Mouse (Mus musculus) liver, embryonic 14.5 days (tissue): ENCODE measurements around the gene Prepl.

ENCODE experiments used
- CTCF ChIP-seq: IDR thresholded peaks from 2 replicates; pipeline ENCODE4 v1.5.1; 2016; ENCODE audit warnings: antibody characterized with exemption, low read depth, control low read depth
- EP300 ChIP-seq: IDR thresholded peaks from 2 replicates; pipeline ENCODE4 v1.6.1; 2016; ENCODE audit warnings: antibody characterized with exemption, low read depth

- TF ChIP-seq EP300 (no peak), CTCF (no peak)
Measured at GRCm38 (mm10) chr17:85063560-85063959, 26.5 kb downstream of the Prepl start.
